Mouse (Mus musculus) small intestine, adult 2 months (tissue): ENCODE measurements around the gene Bspry.

Experiments used
- CTCF ChIP-seq: fragments of 200-500 bp; IDR thresholded peaks from 2 replicates; pipeline ENCODE4 v1.5.1; 2012; ENCODE audit warnings: low read depth, mild to moderate bottlenecking, control low read depth, inconsistent platforms, low read length, moderate library complexity, mixed read lengths; ENCODE audit not compliant: insufficient replicate concordance, insufficient read length; ENCODE audit errors: extremely low read depth
- POLR2A ChIP-seq: fragments of 200-500 bp; IDR thresholded peaks from 2 replicates; pipeline ENCODE4 v1.6.1; 2012; ENCODE audit warnings: low read depth, mild to moderate bottlenecking, control low read depth, inconsistent platforms, low read length, moderate library complexity

- TF ChIP-seq CTCF, result no peak
- no peak for TF ChIP-seq POLR2A
Measured at GRCm38 (mm10) chr4:62480709-62481605, 1.1 kb downstream of the Bspry start.
